In the genomic region with DNA sequence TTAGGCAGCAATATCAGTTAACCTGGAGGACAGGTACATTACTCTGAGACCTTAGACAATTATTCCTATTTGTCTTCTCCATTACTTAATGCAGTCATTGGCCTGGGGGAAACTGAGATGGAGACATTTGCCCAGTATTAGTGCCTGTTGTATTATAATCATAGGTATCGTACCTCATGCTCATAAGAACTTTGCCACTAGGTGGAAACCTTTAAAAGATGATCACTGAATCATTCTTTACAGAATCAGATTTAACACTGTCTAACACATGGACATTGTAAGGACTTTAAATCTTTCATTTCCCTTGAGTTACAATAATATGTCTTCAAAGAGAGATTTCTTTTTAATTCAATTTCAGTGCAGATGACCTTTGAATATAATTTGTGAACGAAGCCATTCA, we compare ENCODE assay signal across 24 mouse cellular contexts.
A peak's percentile ranks its signal among the peaks of the same experiment; 100 is the strongest.
DNase-seq lines count a peak whose midpoint lies in the region; ATAC-seq and TF ChIP-seq lines count a peak whose summit lies in the region.
"Had no signal": no experiment of that assay in that cellular context is flagged by ENCODE, and none has a peak within 500 bp of the region (broad histone marks: within the 10 kb centered on the region; RNA-seq: fewer than 3 reads in every experiment).

No protein-coding gene starts in this region.

- H3K27ac ChIP-seq in hindbrain, postnatal 0 days, result no peak overlapping the region
- no peak overlapping the region for H3K27ac ChIP-seq in hindbrain, embryonic 14.5 days
- H3K27ac ChIP-seq in left cerebral cortex, adult 2 months, result no peak overlapping the region
- H3K27ac ChIP-seq: embryonic facial prominence, embryonic 12.5 days; embryonic facial prominence, embryonic 15.5 days; heart, embryonic 15.5 days; hindbrain, embryonic 10.5 days; hindbrain, embryonic 13.5 days had no signal

- no peaks in the 10 kb centered on the region for H3K27me3 ChIP-seq in hindbrain, postnatal 0 days (ENCODE audit: insufficient read depth, low read length)
- H3K27me3 ChIP-seq in hindbrain, embryonic 14.5 days (ENCODE audit: control insufficient read depth, insufficient read depth, low read length), result no peaks in the 10 kb centered on the region
- H3K27me3 ChIP-seq: embryonic facial prominence, embryonic 12.5 days; embryonic facial prominence, embryonic 15.5 days; heart, embryonic 12.5 days; heart, embryonic 15.5 days; hindbrain, embryonic 13.5 days; Patski had no signal

- H3K4me2 ChIP-seq in hindbrain, postnatal 0 days (ENCODE audit: low read depth, low read length), result no peak overlapping the region
- H3K4me2 ChIP-seq in hindbrain, embryonic 14.5 days (replicated peaks), result no peak overlapping the region
- H3K4me2 ChIP-seq: embryonic facial prominence, embryonic 12.5 days; embryonic facial prominence, embryonic 15.5 days; heart, embryonic 12.5 days; heart, embryonic 15.5 days; hindbrain, embryonic 13.5 days had no signal

- no peaks in the 10 kb centered on the region for H3K4me1 ChIP-seq in hindbrain, postnatal 0 days (ENCODE audit: insufficient read depth, low read length)
- no peaks in the 10 kb centered on the region for H3K4me1 ChIP-seq in hindbrain, embryonic 14.5 days (replicated peaks; ENCODE audit: control insufficient read depth, insufficient read depth, low read length)
- H3K4me1 ChIP-seq: embryonic facial prominence, embryonic 12.5 days; embryonic facial prominence, embryonic 15.5 days; heart, embryonic 12.5 days; heart, embryonic 15.5 days; hindbrain, embryonic 13.5 days had no signal

- DNase-seq in embryo, embryonic 11 days, result peak; percentile 2
- DNase-seq in embryo, embryonic 10.5 days (ENCODE audit: low spot score), result no peak
- peak; percentile 11 for DNase-seq in hindbrain, postnatal 0 days (ENCODE audit: low spot score)
- DNase-seq in hindbrain, embryonic 14.5 days (ENCODE audit: low spot score), result no peak
- no peak for DNase-seq in left cerebral cortex, adult 2 months (ENCODE audit: extremely low spot score in 1 of 2, low spot score in 2 of 2)
- no peak for DNase-seq in left cerebral cortex, postnatal 36 days (ENCODE audit: low spot score in 2 of 2)
- DNase-seq in MN1 (ENCODE audit: low spot score), result peak; percentile 15
- DNase-seq in kidney, adult 8-10 months, result no peak
- DNase-seq: adrenal gland, adult 2 months; adrenal gland, postnatal 14 days; cerebellum, adult 11-12 months; cerebellum, adult 8-10 months; cerebellum, postnatal 36 days; gastrocnemius, postnatal 25 days; heart, adult 18-20 months; heart, postnatal 10 days; heart, postnatal 36 days had no signal

- H3K36me3 ChIP-seq in hindbrain, postnatal 0 days (ENCODE audit: insufficient read depth, low read length), result no peaks in the 10 kb centered on the region
- H3K36me3 ChIP-seq in hindbrain, embryonic 14.5 days (replicated peaks; ENCODE audit: control insufficient read depth, insufficient read depth), result no peaks in the 10 kb centered on the region
- H3K36me3 ChIP-seq: embryonic facial prominence, embryonic 12.5 days; embryonic facial prominence, embryonic 15.5 days; heart, embryonic 12.5 days; heart, embryonic 15.5 days; hindbrain, embryonic 10.5 days; hindbrain, embryonic 13.5 days had no signal

- intact Hi-C loops in left cerebral cortex, adult 2 months (cut with DNase I), result loop anchor here (10.0 kb wide), 1 partner anchor 1194 kb away; no protein-coding TSS in a partner anchor
- intact Hi-C loops in left cerebral cortex, postnatal 36 days (cut with DNase I), result no loop called here

- ATAC-seq in hindbrain, postnatal 0 days, result no peak
- ATAC-seq in hindbrain, embryonic 14.5 days (ENCODE audit: low FRiP score), result no peak
- ATAC-seq: Patski had no signal

- TF ChIP-seq CTCF in hindbrain, postnatal 0 days (IDR thresholded peaks at IDR 0.05; ENCODE audit: low read depth), result peak; percentile 46
- TF ChIP-seq CTCF in left cerebral cortex, adult 2 months (IDR thresholded peaks at IDR 0.05), result peak; percentile 18

- no peaks in the 10 kb centered on the region for H3K9me3 ChIP-seq in hindbrain, postnatal 0 days (ENCODE audit: low read length)
- H3K9me3 ChIP-seq in hindbrain, embryonic 14.5 days (ENCODE audit: control insufficient read depth, low read length), result no peaks in the 10 kb centered on the region
- H3K9me3 ChIP-seq: embryonic facial prominence, embryonic 12.5 days; embryonic facial prominence, embryonic 15.5 days; heart, embryonic 12.5 days; heart, embryonic 15.5 days; hindbrain, embryonic 10.5 days; hindbrain, embryonic 13.5 days had no signal

- no peak overlapping the region for H3K9ac ChIP-seq in hindbrain, postnatal 0 days (replicated peaks; ENCODE audit: low read length)
- no peak overlapping the region for H3K9ac ChIP-seq in hindbrain, embryonic 14.5 days
- H3K9ac ChIP-seq: embryonic facial prominence, embryonic 12.5 days; embryonic facial prominence, embryonic 15.5 days; heart, embryonic 12.5 days; heart, embryonic 15.5 days; hindbrain, embryonic 13.5 days had no signal

- WGBS in hindbrain, postnatal 0 days, result 83% methylated on average over 2 of the region's 2 CpGs
- WGBS in hindbrain, embryonic 14.5 days, result 73% methylated on average over 2 of the region's 2 CpGs

- no peak overlapping the region for H3K4me3 ChIP-seq in hindbrain, postnatal 0 days (ENCODE audit: low read length)
- no peak overlapping the region for H3K4me3 ChIP-seq in hindbrain, embryonic 14.5 days (replicated peaks; ENCODE audit: low read length)
- no peak overlapping the region for H3K4me3 ChIP-seq in left cerebral cortex, adult 2 months
- H3K4me3 ChIP-seq: embryonic facial prominence, embryonic 12.5 days; embryonic facial prominence, embryonic 15.5 days; heart, embryonic 12.5 days; heart, embryonic 15.5 days; hindbrain, embryonic 10.5 days; hindbrain, embryonic 13.5 days had no signal

Comparison
In these comparisons a context has a peak if more than half of its experiments do, and no peak if none do; other contexts are left out.
1. DNase-seq: peak in embryo, embryonic 11 days (single experiment), hindbrain, postnatal 0 days (single experiment) and MN1 (single experiment); none in embryo, embryonic 10.5 days (single experiment), hindbrain, embryonic 14.5 days (single experiment), left cerebral cortex, adult 2 months (0 of 2), left cerebral cortex, postnatal 36 days (0 of 2) and kidney, adult 8-10 months (0 of 2).